Mouse (Mus musculus) megakaryocyte progenitor cell, adult 5-6 weeks (primary cell): ENCODE data around the gene Vwf. TPM values are rescaled to one million over a fixed set of nuclear protein-coding genes. Genes with fewer than 3 reads are reported as not detected.

ENCODE experiments used
- ATAC-seq: replicated peaks from 2 replicates; pipeline ENCODE4 v1.8.0; 2016; ENCODE audit warnings: mild to moderate bottlenecking, moderate TSS enrichment, inconsistent platforms; ENCODE audit not compliant: poor library complexity
- total RNA-seq, 2 experiments: library from RNA; stranded (forward) in 1 of 2; stranded (reverse) in 1 of 2; fragments of 157-497, 149-512 nt in 1 of 2; fragments of 200-1000 nt in 1 of 2; gene quantifications; 2 replicates each; pipeline versions ENCODE4 v1.2.3 to v1.2.4; 2015 to 2017

The Vwf gene
- total RNA-seq, 2 experiments from 2014 or later, result 0.08 to 2.4 TPM

- ATAC-seq, result peak; percentile 40
These were observed 5.7 kb upstream of the Vwf start for GRCm38 (mm10) chr6:125540826-125541225.

GRCm38 (mm10) chr6:125541296-125541695 is 5.3 kb upstream of the Vwf start:
- peak; percentile 84 for ATAC-seq

GRCm38 (mm10) chr6:125548406-125548805 is 1.8 kb downstream of the Vwf start:
- peak; percentile 62; the same call in 1 of the 2 replicates for ATAC-seq

- 0 out of 2 replicates have a peak, but pooled peaks have one; percentile 7 for ATAC-seq
These were observed 3.6 kb downstream of the Vwf start for GRCm38 (mm10) chr6:125550172-125550571.

GRCm38 (mm10) chr6:125552760-125553159 is 6.2 kb downstream of the Vwf start:
- no peak for ATAC-seq

GRCm38 (mm10) chr6:125553551-125553950 is 7.0 kb downstream of the Vwf start:
- ATAC-seq, result no peak

GRCm38 (mm10) chr6:125558831-125559230 is 12.3 kb downstream of the Vwf start:
- no peak for ATAC-seq

- peak; percentile 48 for ATAC-seq
These were observed 14.5 kb downstream of the Vwf start for GRCm38 (mm10) chr6:125561031-125561430.

GRCm38 (mm10) chr6:125561521-125561920 is 14.9 kb downstream of the Vwf start:
- no peak for ATAC-seq

- peak; percentile 72 for ATAC-seq
These were observed 18.3 kb downstream of the Vwf start for GRCm38 (mm10) chr6:125564812-125565281.

- ATAC-seq, result peak; percentile 51
These were observed 18.8 kb downstream of the Vwf start for GRCm38 (mm10) chr6:125565326-125565725.

GRCm38 (mm10) chr6:125566656-125567055 is 20.1 kb downstream of the Vwf start:
- ATAC-seq, result no peak

- ATAC-seq, result no peak; the same call in 1 of the 2 replicates
These were observed 21.8 kb downstream of the Vwf start for GRCm38 (mm10) chr6:125568381-125568780.

GRCm38 (mm10) chr6:125572291-125573188 is 26.0 kb downstream of the Vwf start:
- peak; percentile 49 for ATAC-seq

GRCm38 (mm10) chr6:125573189-125573928 is 26.8 kb downstream of the Vwf start:
- peak; percentile 91 for ATAC-seq

- ATAC-seq, result no peak
These were observed 28.5 kb downstream of the Vwf start for GRCm38 (mm10) chr6:125575080-125575479.

- ATAC-seq, result no peak
These were observed 30.7 kb downstream of the Vwf start for GRCm38 (mm10) chr6:125577301-125577700.

- ATAC-seq, result no peak
These were observed 31.5 kb downstream of the Vwf start for GRCm38 (mm10) chr6:125577882-125578646.

- ATAC-seq, result no peak
These were observed 32.1 kb downstream of the Vwf start for GRCm38 (mm10) chr6:125578647-125579011.

GRCm38 (mm10) chr6:125579864-125580263 is 33.3 kb downstream of the Vwf start:
- ATAC-seq, result no peak

- peak; percentile 35 for ATAC-seq
These were observed 37.1 kb downstream of the Vwf start for GRCm38 (mm10) chr6:125583666-125584065.
